Mouse (Mus musculus) forebrain, postnatal 0 days (tissue): ENCODE results near the gene Esam. TPM values are rescaled to one million over a fixed set of nuclear protein-coding genes. Genes with fewer than 3 reads are reported as not detected.
A peak's percentile ranks its signal among the peaks of the same experiment; 100 is the strongest.

ENCODE experiments used
- ATAC-seq: fragments of 200-750 bp; cut with Nextera tagmentation; 2 replicates; pipeline ENCODE4 v1.8.0; 2017; ENCODE audit warnings: mild to moderate bottlenecking, moderate library complexity
- DNase-seq: peaks from one replicate; pipeline ENCODE4 v3.0.0-alpha.2; 2015
- H3K27ac ChIP-seq: fragments of 300-500 bp; sonication (generic); 2 replicates; pipeline ENCODE4 v1.5.1; 2014; ENCODE audit warnings: low read depth, mild to moderate bottlenecking, antibody characterized with exemption, low read length, moderate library complexity, mixed read lengths
- H3K27me3 ChIP-seq: fragments of 300-500 bp; sonication (generic); 2 replicates; pipeline ENCODE4 v1.6.1; 2014; ENCODE audit warnings: mild to moderate bottlenecking, low read length, mixed read lengths; ENCODE audit not compliant: insufficient read depth
- H3K36me3 ChIP-seq: fragments of 300-500 bp; sonication (generic); 2 replicates; pipeline ENCODE4 v1.6.1; 2014; ENCODE audit warnings: mild to moderate bottlenecking, moderate library complexity; ENCODE audit not compliant: insufficient read depth
- H3K4me1 ChIP-seq: fragments of 300-500 bp; sonication (generic); 2 replicates; pipeline ENCODE4 v1.6.1; 2014; ENCODE audit warnings: antibody characterized with exemption; ENCODE audit not compliant: insufficient read depth
- H3K4me2 ChIP-seq: fragments of 300-500 bp; sonication (generic); 2 replicates; pipeline ENCODE4 v1.6.1; 2014; ENCODE audit warnings: low read depth, mild to moderate bottlenecking, moderate library complexity
- H3K4me3 ChIP-seq: fragments of 300-500 bp; sonication (generic); 2 replicates; pipeline ENCODE4 v1.5.1; 2014; ENCODE audit warnings: low read depth, low read length, mixed read lengths
- H3K9ac ChIP-seq: fragments of 300-500 bp; sonication (generic); 2 replicates; pipeline ENCODE4 v1.6.1; 2014; ENCODE audit warnings: mild to moderate bottlenecking
- H3K9me3 ChIP-seq: fragments of 300-500 bp; sonication (generic); 2 replicates; pipeline ENCODE4 v1.6.1; 2016; ENCODE audit warnings: low read length
- CTCF ChIP-seq: sonication (generic); IDR thresholded peaks from 2 replicates; pipeline ENCODE4 v1.5.1; 2016; ENCODE audit warnings: antibody characterized with exemption, control low read depth, low read depth
- WGBS: fragments of 180-500 bp; shearing (Covaris S2); extraction: QIAGEN DNeasy Blood & Tissue Kit; methylation state at CpG from one replicate; pipeline ENCODE4 v1.1.7; 2014; 5-methylcytosine and 5-hydroxymethylcytosine counted together
- polyA plus RNA-seq: library from polyadenylated mRNA; unstranded; fragments of >200 nt; fragmentation: Nextera tagmentation; extraction: Ambion mirVana; gene quantifications from 2 replicates; pipeline ENCODE4 v1.2.1, GENCODE M21; 2015
- total RNA-seq: library from RNA; depleted of rRNA; stranded (reverse); fragments of >200 nt; gene quantifications from 2 replicates; pipeline ENCODE4 v1.2.3, GENCODE M21; 2014

Esam gene
- total and polyA plus RNA-seq, 2 experiments from 2014 or later, result 37.3 to 144 TPM

GRCm38 (mm10) chr9:37518991-37519390 is 8.9 kb upstream of the Esam start:
- Histone ChIP-seq H3K27me3 (no peaks in the 10 kb centered on the region), H3K27ac (0 out of 2 replicates have a peak overlapping the region, but pooled peaks have one; percentile 10), H3K4me3 (no peak overlapping the region), H3K4me2 (no peak overlapping the region), H3K36me3 (peaks cover 12% of the 10 kb centered on the region), H3K4me1 (0 out of 2 replicates have a peak, but pooled peaks cover 6% of the 10 kb centered on the region), H3K9me3 (no peaks in the 10 kb centered on the region), H3K9ac (no peak overlapping the region)
- ATAC-seq (no peak), DNase-seq (peak; percentile 38)
- 76% methylated on average over 8 of the region's 8 CpGs for WGBS
- TF ChIP-seq CTCF, result no peak

DNA sequence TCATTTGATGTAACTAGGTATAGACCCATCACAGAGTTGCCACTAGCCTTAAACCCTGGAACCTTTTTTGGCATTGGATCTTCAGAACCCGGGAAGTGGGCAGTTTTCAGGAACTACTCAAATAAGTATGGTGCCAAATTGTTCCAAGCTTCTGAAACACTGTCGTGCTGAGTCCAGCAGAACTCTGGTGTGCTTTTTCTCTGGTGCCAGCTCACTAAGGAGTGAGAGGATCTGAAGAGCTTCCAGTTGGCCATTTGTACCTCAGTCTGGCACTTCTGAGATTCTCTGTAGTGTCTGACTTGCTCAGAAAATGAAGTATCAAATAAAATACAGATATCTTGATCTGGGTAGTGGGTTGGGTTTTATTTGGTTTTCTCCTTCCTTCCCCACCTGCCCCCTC is 7.9 kb upstream of the Esam start:
- Histone ChIP-seq H3K4me2 (no peak overlapping the region), H3K36me3 (peaks cover 18% of the 10 kb centered on the region), H3K27me3 (no peaks in the 10 kb centered on the region), H3K4me3 (no peak overlapping the region), H3K9ac (no peak overlapping the region), H3K27ac (no peak overlapping the region), H3K4me1 (no peaks in the 10 kb centered on the region), H3K9me3 (no peaks in the 10 kb centered on the region)
- DNase-seq (no peak), ATAC-seq (no peak)
- TF ChIP-seq CTCF, result no peak
- 77% methylated on average over 2 of the region's 2 CpGs for WGBS

DNA sequence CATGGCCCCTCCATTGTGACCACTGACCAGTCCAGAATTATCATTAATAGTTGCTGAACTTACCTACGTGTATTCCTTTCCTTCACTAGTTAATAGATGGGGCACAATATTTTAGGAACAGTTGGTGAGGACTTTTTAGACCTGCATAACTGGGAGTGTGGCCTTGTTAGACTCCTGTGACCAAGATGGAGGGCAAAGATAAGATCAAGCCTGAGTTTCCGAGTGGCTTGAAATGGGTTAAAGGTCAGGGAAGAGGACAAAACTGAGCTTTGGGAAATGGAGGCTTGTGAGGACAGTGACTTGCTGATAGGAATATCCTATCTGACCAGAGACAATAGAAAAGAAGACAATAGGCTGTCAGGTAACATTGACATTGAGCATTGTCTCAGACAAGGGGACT is 2.4 kb upstream of the Esam start:
- Histone ChIP-seq H3K27ac (no peak overlapping the region), H3K36me3 (peaks cover 23% of the 10 kb centered on the region; the same call in 1 of the 2 replicates), H3K4me1 (no peaks in the 10 kb centered on the region), H3K9me3 (no peaks in the 10 kb centered on the region), H3K4me3 (no peak overlapping the region), H3K9ac (no peak overlapping the region), H3K27me3 (peaks cover 29% of the 10 kb centered on the region), H3K4me2 (no peak overlapping the region)
- WGBS, result 91% methylated on average over 2 of the region's 2 CpGs
- DNase-seq (no peak), ATAC-seq (no peak)
- no peak for TF ChIP-seq CTCF

- Histone ChIP-seq H3K9ac (no peak overlapping the region), H3K27ac (no peak overlapping the region), H3K4me2 (no peak overlapping the region), H3K27me3 (peaks cover 31% of the 10 kb centered on the region), H3K36me3 (peaks cover 23% of the 10 kb centered on the region; the same call in 1 of the 2 replicates), H3K4me1 (no peaks in the 10 kb centered on the region), H3K4me3 (no peak overlapping the region), H3K9me3 (no peaks in the 10 kb centered on the region)
- peak; percentile 25; the same call in 1 of the 2 replicates for TF ChIP-seq CTCF
- ATAC-seq (no peak), DNase-seq (no peak)
- WGBS, result 37% methylated on average over 21 of the region's 21 CpGs
Observed at GRCm38 (mm10) chr9:37526443-37527395, 1.2 kb upstream of the Esam start.

DNA sequence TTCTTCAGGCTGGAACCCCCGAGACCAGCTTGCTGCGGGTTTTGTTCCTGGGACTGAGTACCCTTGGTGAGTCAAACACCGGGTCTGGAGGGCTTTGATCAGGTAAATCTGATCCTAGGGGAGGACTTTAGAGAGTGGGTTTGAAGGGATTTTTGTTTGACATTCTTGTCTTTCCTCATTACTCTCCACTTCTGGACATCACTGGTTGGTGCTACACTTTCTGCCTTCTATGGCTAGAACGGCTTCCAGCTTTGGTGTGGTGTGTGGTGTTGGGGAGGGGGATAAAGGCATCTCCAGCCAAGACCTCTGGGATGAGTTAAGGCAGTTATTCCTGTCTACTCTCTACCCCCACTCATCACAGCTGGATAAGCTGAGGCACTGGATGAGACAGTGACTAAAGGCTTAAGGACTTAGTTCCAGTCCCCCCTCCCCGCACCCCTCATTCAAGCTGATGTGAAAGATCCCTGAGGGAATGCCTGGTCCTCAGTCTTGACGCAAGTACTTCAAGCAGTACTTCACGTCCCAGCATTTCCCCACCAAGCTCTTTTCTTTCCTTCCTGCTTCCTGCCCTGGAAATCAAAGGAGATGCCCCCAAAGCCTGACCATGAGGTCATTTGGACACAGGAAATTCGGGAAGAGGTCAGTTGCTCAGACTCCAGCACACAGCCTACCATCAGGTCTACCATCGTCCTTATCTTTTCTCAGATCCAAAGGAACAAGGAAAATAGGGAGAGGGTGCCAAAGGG is 520 bp downstream of the Esam start:
- H3K27ac ChIP-seq, result no peak overlapping the region; the same call in 1 of the 2 replicates
- no peak overlapping the region for H3K9ac ChIP-seq
- no peaks in the 10 kb centered on the region for H3K4me1 ChIP-seq
- H3K9me3 ChIP-seq, result no peaks in the 10 kb centered on the region
- H3K4me3 ChIP-seq, result peak overlapping the region; percentile 18; the same call in 1 of the 2 replicates
- 39% methylated on average over 9 of the region's 9 CpGs for WGBS
- H3K36me3 ChIP-seq, result peaks cover 18% of the 10 kb centered on the region; the same call in 1 of the 2 replicates
- H3K27me3 ChIP-seq, result peaks cover 31% of the 10 kb centered on the region
- ATAC-seq (no peak), DNase-seq (no peak)
- TF ChIP-seq CTCF, result no peak
- no peak overlapping the region for H3K4me2 ChIP-seq

DNA sequence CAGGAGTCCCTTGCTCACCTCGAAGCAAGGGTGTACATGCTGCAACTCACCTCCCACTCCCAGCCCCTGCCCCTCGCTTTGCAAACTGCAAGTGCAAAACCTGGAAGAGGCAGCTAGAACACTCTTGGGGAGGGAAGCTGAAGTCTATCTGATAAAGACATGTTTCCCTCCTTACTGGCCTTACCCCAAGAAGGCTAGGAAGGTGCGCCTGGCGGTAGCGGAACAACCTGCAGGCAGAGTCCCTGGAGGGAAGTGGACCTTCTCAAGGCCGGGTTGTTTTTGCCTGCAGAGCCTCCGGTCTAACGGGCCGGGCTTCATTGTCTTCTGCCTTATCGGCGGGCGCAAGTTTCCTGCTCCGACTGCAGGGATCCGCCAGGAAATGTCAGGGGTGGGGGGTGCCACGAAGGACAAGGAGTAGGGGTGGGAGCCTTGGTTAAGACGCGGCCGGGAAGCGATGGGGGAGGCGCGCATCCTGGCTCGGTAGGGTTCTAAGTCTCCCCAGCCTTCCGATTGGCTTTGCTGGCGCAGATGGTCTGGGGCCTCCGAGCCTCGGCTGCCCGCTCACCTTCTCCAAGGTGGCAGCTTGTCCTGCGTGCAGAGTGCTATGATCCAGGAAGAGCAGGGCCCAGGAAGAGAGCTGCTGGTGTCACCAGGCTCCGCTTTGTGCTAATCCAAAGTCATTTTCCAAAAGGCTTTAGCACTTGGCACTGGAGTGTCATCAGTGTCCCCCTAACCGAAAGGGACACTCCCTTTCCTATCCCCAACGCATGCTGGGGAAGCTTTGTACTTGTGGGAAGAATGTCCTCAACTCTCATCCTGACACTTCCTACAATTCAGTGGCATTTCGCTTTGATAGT is 2.4 kb downstream of the Esam start:
- Histone ChIP-seq H3K4me3 (peak overlapping the region; percentile 33), H3K9me3 (no peaks in the 10 kb centered on the region), H3K27me3 (peaks cover 31% of the 10 kb centered on the region), H3K27ac (peak overlapping the region; percentile 24; the same call in 1 of the 2 replicates), H3K4me1 (no peaks in the 10 kb centered on the region), H3K9ac (peak overlapping the region; percentile 37), H3K4me2 (peak overlapping the region; percentile 58), H3K36me3 (peaks cover 7% of the 10 kb centered on the region; the same call in 1 of the 2 replicates)
- peak; percentile 42 for TF ChIP-seq CTCF
- DNase-seq, result peak; percentile 30
- ATAC-seq, result peak; percentile 47
- 6% methylated on average over 32 of the region's 32 CpGs for WGBS
